Mouse (Mus musculus): Measurements from ENCODE around the gene Sept4.

Sept4 gene

GRCm38 (mm10) chr11:87578963-87579601 is 10.4 kb downstream of the Sept4 start:
- DNase-seq (ENCODE audit: low read depth in 1 of 2, low spot score in 2 of 2) = no peak

GRCm38 (mm10) chr11:87579713-87580112 is 11.0 kb downstream of the Sept4 start:
- no peak for DNase-seq (ENCODE audit: low read depth in 1 of 2, low spot score in 2 of 2)

DNA sequence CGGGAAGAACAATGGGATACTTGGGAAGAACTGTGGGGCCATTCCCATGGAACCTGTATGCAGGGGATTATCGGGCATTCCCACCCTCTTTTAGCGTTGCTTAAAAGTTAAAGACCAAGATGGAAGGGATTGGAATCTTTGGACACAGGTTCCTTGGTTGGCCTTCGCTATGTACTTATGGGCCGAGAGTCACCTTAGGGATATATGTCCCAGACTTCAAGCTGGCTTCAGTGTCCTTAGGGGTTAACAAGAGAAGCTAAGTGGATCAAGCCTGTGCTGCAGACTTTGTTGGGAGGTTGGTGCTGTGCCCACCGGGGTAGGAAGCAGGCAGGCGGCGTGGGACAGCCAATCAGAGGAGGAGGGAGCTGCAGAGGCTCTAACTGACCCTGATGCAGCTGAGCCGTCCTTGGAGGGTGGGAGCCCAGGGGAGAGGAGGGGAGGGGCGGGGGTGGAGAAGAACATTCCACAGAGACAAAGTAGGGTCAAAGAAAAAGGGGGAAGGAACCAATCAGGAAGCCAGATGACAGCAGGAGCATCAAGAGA is 11.9 kb downstream of the Sept4 start:
- no peak for DNase-seq (ENCODE audit: low read depth in 1 of 2, low spot score in 2 of 2)

- DNase-seq (ENCODE audit: low read depth in 1 of 2, low spot score in 2 of 2) = no peak
Measured at GRCm38 (mm10) chr11:87581161-87581865, 12.6 kb downstream of the Sept4 start.

DNA sequence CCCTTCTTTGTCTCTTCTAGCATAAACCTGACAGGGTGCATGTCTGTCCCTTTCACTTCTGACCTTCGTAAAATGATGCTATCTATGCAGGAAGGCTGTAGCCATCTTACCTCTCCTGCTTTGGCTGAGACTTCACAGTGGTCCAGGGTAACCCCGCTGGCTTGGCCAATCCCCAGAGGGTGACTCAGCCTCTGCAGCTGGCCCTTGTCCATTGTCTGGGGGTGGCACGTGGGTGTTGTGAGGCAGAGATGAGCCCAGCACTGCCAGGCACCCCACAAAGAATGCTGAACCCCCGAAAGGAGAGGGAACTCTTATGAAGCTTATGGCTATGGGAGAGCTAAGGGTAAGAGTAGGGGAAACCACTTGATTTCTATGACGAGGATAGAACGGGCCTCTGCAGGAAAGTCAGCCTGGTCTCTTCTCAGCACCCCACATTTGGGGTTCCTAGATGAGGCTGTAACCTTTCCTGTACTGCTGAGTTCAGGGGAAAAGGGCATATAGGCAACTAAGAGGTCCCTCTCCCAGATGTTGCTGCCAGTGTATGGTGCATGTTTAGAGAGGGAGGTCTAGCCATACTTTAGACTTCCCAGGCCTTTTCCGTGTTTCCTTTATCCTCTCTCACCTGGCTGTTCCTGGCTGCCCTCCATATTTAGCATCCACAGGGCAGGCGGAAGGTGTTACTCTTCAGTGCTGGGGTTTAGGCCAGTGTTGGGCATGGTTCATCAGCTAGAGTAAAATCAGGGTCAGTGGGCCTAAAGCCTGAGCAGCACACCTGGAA is 13.4 kb downstream of the Sept4 start:
- no peak for DNase-seq (ENCODE audit: low read depth in 1 of 2, low spot score in 2 of 2)

GRCm38 (mm10) chr11:87583291-87584034 is 14.8 kb downstream of the Sept4 start:
- DNase-seq (ENCODE audit: low read depth in 1 of 2, low spot score in 2 of 2) = no peak

GRCm38 (mm10) chr11:87584711-87585505 is 16.2 kb downstream of the Sept4 start:
- DNase-seq (ENCODE audit: low read depth in 1 of 2, low spot score in 2 of 2) = no peak

DNA sequence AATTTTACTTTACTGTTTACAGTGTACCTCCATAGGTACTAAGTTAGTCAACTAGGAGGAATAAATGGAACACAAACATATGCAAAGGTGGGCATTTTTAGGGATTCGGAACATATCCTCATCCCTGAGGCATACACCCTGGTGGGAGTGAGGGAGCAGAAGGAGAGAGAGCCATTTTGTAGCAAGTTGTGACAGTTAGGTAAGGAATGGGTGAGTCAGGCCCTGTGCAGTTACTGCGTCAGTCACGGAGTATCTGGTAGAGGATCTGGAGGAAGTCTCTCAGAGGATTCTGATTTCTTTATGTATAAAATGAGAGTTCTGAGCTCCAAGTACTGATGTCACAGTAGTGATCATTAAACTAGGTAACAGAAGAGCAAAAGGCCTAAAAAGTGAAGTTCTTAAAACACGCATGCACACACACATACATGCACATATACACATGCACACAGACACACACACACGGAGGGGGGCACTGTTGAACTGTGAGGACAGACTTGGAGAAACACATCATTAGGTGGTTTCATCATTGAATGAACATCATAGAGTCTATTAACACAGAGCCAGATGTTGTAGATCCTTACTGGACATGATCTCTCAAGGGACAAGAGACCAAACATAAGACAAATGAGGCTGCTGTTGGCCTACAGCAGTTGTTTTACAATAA is 18.6 kb downstream of the Sept4 start:
- DNase-seq (ENCODE audit: low read depth in 1 of 2, low spot score in 2 of 2) = no peak

GRCm38 (mm10) chr11:87589605-87590004 is 20.9 kb downstream of the Sept4 start:
- no peak for DNase-seq (ENCODE audit: low read depth in 1 of 2, low spot score in 2 of 2)

DNA sequence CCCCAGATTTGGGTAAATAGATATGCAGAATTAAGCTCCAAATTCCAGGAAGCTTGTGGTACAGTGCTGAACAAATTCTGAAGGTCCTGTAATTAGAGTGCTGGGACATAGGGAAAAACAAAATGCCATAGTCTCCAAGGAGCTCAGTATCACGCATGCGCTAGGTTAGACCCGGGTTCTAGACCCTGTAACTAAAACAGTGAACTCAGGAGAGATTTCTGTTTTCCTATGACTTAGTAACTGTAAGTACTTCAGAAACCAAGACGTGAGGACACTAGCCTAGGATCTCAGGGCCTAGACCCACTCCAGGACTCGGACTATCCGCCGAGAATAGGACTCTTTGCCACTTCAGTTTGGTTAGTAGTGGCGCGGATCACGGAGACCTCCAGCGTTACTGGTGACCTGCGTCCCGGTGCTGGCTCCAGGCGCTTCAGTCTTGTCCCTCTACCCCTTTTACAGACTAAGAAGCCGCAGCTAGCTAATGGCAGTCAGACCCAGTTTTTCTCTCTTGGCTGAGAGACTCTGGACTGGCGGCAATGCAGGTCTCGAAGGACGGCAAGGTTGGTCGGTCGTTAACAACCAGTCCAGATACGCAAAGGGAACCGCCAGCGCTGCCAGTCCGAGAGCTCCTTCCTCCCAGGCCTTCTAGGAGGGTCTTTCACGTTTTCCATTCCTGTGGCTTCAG is 22.3 kb downstream of the Sept4 start:
- DNase-seq (ENCODE audit: low read depth in 1 of 2, low spot score in 2 of 2) = peak in 1 of 2 experiments; percentile 33

DNA sequence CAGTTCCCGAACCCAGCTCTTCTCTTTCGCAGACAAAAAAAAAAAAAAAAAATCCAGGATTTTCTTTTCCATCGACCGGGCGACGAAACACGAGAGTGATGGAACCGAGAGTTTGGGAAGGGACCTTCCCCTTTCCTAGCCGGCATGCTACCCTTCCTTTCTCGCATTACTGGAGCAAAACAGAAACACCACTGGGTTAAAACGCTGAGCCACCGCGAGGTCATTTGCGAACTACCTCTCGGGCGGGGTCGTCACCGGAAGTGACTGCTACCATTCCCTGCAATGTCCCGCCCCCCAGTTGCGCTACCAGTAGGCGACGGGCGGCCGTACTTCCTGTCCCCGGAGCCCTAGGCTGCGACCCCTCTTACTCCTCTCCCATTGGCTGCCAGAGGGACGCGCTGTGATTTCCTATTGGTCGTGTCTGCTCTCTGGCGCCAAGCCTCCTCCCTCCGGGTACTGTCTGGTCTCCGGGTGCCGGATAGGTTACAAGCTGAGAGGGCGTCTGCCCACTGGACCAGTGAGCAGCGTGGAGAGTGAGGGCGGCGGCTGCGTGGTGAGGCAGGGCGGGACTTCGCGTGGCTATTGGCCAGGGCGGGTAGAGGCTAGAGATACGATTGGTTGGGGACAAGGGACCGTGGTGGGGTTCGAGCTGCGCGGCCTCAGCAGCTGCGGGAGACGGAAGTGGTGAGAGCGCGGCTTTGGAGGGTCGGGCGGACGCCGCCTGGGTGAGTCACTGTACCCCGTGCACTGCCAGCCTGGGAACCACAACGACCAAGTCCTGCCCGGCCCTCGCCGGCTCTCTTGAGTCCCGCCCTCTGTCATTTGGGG is 23.0 kb downstream of the Sept4 start, which contains the start of gene Mtmr4:
TSS of gene Mtmr4 (plus strand) at position 637 of the 828 bp plus-strand sequence.
- peak; percentile 99 to 100 for DNase-seq (ENCODE audit: low read depth in 1 of 2, low spot score in 2 of 2)

- DNase-seq (ENCODE audit: low read depth in 1 of 2, low spot score in 2 of 2) = no peak
Measured at GRCm38 (mm10) chr11:87592354-87592695, 23.6 kb downstream of the Sept4 start.

DNA sequence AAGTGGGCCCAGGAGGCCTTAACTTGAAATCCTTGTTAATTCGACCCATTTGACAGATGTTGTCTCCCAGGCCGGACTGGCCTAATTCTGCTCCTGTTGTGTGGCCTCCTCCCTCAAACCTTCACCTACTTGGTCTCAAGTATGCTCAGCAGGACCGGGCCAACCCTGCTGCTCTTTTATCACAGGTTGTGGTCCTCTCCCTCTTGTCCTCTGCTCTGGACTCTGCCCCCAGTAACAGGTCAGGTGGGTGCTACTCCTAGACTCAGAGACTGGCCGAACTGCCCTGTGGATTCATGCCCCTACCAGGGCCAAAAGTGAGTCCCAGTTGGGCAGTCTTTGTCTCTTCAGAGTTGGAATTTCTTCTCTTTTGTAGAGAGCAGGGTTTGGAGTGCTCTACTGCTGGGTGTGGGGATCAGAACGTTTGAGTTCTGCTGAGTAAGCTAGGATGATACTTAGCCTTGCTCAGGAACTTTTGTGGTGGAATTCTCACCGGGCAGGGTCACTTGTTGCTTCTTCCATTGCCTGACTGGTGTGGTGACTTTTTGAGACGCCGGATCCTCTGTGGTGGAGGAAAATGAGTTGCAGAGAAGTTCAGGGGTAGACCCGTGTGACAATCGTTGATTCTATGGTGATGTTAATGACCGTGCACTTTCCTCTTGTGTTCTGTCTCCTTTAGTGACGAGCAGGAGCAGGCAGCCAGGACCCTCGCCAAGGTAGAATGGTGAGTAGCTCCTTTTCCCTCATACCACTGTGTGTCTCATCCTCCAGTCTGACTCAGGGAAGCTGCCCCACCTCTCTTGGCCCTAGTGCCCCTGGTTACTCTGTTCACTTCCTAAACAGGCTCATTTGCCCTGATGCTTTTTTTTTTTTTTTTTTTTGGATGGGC is 24.3 kb downstream of the Sept4 start:
- no peak for DNase-seq (ENCODE audit: low read depth in 1 of 2, low spot score in 2 of 2)

- peak in 1 of 2 experiments; percentile 27 for DNase-seq (ENCODE audit: low read depth in 1 of 2, low spot score in 2 of 2)
Measured at GRCm38 (mm10) chr11:87595327-87595841, 26.7 kb downstream of the Sept4 start.

GRCm38 (mm10) chr11:87595976-87596375 is 27.3 kb downstream of the Sept4 start:
- DNase-seq (ENCODE audit: low read depth in 1 of 2, low spot score in 2 of 2) = no peak

- DNase-seq (ENCODE audit: low read depth in 1 of 2, low spot score in 2 of 2) = no peak
Measured at GRCm38 (mm10) chr11:87596492-87596891, 27.8 kb downstream of the Sept4 start.

DNA sequence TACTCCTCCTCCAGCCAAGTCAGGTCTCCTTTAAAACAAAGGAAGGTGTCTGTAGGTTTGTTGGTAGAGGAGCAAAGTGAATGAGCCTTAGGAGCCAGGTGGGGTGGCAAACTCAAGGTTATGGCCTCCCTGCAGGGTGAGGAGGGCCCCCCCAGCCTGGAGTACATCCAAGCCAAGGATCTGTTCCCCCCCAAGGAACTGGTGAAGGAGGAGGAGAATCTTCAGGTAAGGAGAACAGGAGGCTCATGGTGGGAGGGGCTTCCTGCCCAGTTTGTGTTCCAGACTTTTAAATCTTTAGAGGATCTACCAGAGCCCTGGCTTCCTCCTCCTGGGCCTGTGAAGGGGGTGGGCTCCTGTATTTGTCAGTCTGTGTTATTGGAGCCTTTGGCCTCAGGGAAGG is 28.4 kb downstream of the Sept4 start:
- DNase-seq (ENCODE audit: low read depth in 1 of 2, low spot score in 2 of 2) = no peak
